Mouse (Mus musculus) adrenal gland, postnatal 25 days (tissue): Measurements from ENCODE around the gene Akr1d1. TPM values are rescaled to one million over a fixed set of nuclear protein-coding genes. Genes with fewer than 3 reads are reported as not detected.

Source experiments
- DNase-seq: peaks from one replicate; pipeline ENCODE4 v3.0.0; 2021; ENCODE audit warnings: mixed read lengths
- total RNA-seq: library from RNA; stranded (reverse); gene quantifications from 2 replicates; pipeline ENCODE4 v1.2.3, GENCODE M21; 2021

Gene Akr1d1
- total RNA-seq, 1 experiment from 2014 or later = 908 TPM

DNA sequence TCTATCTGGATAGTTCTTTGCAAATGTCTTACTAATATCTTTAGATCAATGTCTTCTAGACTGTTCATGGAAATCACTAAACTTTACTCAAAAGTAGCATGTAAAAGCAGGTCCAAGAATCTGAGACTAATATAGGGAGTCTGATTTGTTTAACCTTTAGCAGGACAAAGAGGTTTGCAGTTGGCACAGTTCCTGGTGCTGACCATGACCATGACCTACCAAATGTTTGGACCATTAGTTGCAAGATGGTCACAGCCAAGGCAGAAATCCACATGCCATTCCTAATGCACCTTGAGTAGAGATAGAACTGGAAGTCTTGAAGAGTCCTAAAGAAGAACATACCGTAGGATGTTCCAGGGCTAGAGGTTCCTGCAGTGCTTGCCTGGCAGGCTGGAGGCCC is 37.4 kb downstream of the Akr1d1 start:
- peak; percentile 14 for DNase-seq

DNA sequence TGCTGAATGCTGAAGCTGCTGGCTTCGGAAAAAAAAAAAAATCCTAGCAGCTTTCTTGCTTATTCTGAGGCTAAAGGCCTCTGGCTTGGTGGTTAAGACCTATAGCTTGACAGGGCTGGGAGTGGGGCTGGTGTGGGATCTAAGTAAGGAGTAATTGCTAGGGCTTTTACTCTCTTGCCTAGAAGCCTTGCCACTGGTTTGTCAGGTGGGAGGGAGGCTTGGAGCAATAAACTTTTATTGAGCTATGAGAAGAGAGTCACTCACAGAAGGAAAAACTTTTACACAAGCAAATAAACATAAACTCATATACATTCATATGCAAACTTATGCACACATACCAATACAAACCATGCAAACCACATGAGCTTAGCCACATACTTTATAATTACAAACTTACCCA is 42.0 kb downstream of the Akr1d1 start:
- DNase-seq = no peak

DNA sequence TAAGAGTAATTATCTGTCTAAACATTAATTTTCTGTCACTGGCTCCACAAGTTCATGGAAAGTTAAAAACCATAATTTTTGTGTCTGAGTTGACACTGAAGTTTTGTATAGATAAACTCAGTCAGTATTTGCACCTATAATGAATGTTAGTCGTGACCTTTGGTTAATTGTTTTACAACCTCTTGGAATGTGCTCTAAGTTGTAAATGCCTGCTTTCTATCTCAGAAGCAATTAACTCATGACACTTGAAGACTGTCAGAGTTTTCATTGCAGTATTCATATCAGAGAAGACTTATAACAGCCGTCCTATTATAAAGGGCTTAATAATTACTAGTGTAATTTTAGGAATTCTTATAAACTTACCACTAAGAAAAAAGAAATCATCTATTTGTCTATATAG is 43.0 kb downstream of the Akr1d1 start:
- no peak for DNase-seq

DNA sequence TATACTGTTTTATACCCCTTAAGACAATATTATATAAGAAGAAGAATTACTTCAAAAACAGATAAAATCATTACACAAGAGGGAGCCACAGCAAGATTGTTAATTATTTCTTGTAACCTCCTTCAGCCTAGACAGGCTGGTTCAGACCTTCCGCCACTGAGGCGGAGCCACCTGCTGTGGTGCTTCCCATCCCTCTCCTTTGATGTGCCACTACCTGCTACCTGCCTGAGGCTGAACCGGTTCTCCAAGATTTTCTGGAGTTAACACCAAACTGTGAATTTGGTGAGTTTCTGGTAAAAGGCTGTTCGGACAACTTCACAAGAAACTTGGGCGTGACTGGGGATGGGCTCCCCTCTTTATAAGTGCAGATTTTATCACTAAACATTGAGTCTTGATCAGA is 50.5 kb downstream of the Akr1d1 start:
- no peak for DNase-seq

DNA sequence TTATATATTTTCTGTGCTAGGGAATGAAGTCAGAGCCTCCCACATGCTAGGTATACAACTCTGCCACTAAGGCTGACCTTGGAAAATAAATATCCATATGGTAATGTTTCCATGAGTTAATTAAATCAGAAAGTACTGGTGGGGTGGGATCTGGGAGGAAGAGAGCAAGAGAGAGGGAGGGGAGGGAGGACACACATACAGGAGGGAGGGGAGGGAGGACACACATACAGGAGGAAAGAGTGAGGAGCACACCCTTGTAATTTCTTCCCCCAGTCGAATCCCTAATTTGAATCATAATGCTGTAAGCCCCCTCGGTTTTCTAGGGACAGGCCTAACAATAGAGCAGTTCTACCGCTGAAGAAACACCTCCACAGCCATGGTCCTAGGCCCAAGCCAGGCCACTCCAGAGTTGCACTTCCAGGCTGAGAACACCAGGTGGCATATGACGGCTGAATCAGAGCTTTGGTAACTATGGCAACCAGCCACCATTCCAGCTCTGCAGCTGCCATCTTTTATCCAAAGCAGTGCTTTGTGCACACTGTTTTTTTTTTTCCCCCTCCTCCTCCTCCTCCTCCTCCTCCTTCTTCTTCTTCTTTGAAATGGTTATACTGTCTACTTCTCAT is 59.5 kb downstream of the Akr1d1 start:
- peak; percentile 65 for DNase-seq

DNA sequence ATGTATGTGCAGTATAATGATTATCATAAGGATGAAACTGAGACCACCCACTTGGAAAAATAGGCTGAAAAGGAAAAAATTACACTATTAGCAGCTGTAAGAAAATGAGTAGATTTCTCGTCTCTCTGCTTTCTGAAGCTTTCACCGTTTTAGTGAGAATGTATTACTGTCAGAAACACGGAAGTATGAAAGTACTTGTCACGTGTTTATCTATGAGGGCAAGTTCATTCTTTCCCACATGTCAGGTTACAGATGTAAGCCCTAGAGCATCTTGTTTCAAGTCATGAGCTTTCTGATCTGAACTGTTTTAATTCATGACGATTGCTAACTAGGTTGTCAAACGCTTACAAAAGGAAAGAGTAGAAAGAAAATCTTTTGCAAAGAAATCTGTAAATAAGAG is 60.8 kb downstream of the Akr1d1 start:
- no peak for DNase-seq

DNA sequence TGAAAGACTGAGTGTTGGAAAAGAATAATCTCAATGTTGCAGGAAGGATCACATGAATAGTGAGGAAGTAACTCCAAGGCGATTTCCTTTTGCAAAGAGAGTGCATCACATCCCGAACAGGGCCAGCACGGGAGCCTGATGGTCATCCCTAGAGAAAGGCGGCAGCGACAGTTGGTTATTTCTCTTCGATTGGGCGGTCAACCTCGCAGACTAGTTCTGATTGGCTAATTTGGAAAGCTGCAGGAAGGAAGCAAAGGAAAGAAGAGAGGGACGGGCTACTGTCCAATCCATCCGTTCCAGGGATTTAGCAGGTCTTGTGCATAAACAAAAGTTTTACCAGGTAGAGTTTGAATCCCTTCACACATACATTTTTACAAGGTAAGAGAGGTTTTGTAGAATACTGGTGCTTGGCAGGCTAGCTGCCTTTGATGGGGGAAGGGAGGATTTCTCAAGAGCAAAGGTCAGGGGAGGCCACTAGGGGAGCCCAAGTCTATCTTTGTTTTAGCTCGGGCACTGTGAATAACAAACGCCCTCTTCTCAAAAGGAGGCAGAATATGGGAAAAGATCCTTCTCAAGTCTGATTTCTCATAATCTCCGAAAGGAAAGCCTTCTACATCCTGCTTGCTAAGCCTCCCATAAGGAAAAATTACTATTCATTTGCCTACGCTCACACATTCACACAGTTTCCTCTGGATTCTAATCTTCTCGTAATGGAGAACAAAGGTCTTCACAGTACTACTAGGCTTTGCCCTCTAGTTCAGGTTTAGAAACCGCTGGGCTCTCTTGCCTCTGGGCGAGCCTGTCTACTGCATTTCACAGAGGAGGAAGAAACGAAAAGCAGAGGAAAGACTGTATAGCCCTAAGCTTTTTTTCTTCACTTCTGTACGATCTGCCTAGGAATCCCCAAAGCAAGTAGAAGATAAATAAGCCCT is 62.4 kb downstream of the Akr1d1 start:
- DNase-seq = peak; percentile 15

DNA sequence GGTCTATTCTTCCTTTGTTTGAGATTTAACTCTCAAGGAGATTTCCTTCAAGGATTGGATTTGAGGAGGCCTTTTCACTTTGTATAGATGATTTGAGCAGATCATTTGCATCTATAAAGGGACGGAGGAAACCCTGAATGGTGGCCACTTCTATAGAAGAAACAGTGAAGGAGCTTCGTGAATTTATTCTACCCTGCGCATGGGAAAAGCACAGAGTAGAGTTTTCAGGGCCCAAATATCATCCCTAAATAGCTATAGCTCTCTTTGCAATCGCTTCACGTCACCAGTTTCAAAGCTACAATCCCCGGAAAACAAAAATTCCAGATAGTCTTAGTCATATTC is 63.0 kb downstream of the Akr1d1 start:
- DNase-seq = no peak

DNA sequence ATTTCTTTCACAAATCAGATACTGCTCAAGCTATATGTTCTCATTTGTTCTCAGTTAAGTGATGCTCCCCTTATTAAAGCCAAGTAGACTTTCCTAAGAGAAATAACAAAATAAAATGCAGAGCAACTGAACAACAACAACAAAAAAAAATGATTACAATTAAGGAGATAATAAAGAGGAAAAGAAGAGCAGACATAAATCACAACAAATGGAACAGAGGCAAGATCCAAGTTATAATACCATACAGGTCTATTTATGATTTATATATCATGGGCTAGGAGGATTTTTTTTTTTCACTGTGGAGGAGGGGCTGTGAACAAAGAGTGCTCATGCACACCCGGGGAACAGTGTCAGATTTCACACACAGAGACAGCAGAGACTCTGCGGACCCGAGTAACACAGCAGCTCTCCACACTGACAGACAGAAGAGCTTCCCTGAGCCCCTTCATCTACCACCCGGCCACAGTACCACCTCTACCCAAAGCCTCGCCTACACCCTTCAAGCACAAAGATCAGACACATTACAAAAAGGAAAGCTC is 63.6 kb downstream of the Akr1d1 start:
- no peak for DNase-seq

DNA sequence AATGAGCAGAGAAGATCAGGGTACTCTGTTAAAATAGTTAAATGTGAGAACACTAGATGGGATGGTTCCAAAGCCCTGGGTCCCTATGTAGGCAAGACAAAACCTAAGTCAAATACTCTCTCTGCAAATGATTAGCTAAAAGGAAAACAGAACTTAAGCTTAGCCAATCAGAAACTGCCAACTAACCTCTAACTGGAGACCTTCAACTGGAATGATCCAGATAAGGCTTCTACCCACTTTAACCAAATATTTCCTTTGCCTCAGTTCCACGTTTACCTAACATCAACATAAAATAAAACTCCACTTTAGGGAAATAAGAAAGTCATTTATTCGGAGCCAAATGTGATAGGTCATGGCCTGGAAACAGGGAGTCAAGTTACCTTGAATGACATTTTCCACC is 67.1 kb downstream of the Akr1d1 start:
- DNase-seq = no peak

DNA sequence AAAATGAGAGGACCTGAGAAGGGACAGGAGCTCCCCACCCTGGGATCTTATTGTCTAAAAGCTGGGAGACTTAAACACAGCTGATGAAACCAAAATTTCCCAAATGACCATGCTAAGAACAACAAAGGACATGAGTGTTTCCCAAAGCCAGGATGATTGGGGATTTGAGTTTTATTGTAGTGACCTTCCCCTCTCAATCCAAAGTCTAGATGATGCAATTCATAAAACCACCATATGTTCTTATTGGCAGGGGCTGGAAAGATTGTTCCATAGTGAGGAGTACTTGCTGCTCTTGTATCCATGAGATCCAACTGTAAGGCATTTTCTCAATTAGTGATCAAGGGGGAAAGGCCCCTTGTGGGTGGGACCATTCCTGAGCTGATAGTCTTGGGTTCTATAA is 68.1 kb downstream of the Akr1d1 start:
- DNase-seq = no peak

DNA sequence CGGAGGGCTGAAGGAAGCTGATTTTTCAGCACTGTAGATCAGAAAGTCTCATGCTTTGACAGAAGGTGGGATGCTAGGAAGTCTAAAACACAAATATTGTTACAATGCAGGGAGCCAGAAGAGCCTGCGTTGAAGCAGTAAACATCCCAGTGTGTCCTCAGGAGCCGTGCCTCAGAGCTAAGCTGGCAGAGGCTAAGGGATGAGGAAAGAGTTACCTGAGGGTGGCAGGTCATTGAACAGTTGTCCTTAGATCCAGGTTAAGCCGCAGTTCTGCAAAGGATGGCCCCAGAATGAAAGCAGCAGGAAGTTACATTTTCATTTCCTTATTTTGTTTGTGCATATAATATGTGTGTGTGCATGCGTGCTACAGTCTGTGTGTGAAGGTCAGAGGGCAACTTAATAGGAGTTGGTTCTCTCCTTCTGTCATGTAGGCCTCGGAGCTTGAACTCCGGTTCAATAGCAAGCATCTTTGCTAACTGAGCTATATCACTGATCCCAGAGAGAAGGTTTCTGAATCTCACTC is 71.1 kb downstream of the Akr1d1 start:
- DNase-seq = no peak

DNA sequence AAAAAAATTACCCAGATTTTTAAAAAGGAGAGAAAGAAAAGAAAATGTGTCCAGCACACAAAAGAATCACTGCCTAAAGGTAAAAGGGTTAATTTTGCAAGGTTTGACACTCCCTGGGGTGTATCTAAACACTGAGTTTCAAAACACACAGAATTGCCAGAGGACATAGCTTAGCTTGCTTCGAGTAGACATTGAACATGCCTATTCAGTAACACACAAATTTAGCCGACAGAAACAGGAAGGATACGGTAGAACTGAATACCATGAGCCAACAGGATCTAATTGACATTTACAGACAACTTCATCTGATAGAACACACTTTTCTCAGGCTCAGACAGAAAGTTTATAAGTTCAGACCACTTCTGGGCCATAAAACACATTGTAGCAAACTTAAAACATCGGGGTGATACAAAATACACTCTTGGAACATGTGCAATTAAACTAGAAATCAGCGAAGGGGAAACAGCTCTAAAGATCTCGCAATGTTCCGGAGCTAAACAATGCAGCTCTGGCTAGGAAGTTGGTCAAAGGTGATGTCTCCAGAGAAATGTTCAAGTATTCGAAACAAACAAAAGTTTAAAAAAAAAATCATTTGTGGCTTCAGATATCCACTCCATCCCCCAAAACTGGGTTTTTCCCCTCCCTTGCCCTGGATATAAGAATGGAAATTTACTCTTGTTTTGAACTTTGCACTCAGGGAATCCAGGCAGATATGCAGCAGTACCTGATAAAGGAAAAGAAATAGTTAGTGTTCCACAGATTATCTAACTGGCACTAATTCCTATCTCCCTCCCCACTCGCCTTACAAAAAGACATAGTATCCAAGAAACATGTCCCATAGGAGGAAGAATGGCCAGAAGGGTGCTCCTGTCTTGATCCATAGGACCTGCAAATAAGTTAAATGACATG is 73.1 kb downstream of the Akr1d1 start:
- no peak for DNase-seq

DNA sequence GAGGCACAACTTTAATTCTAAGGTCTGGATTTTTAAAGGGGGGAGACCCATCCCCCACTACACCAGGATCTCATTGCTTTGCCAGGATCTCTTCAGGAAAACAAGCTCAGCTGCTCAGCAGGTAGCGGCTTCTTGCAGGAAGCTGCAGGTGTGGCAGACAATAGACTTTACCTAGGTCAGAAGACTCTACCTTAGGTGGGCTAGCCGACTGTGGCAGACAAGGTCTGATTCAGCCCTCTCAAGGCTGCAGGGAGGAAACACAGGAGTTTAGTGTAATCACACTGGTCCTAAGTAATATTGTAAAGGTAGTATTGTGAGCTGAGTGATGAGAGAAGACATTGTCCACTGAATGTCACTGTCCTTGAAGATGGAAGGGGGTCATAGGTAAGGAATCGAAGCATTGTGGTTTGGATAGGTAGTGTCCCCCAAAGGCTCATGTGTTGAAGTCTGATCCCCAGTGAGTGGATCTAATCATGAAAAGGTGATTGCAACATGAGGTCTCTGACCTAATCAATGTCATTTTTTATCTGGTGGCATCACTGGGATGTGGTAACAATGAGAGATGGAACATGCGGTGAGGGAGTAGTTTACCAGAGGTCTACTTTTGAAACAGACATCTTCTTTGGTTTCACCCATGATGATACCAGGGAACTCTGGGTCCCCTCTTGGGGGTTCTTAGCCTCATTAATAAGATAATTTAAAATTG is 74.4 kb downstream of the Akr1d1 start:
- DNase-seq = no peak

DNA sequence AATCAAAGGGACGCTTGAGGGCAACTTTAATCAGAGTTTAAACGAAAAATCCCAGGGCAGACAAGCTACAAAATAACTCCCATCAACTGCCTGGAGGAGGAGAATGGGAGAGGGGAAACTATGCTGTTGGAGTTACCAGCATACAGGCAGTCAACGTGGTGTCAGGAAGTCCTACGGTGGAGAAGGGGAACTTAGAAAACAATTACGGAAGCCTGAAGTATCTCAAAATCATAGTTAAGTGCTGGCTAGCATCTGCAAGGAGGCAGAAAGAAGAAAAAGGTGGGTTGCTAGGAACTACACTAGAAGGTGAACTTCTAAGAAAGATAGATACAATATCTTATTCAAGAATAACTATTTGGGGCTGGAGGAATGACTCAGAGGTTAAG is 74.9 kb downstream of the Akr1d1 start:
- no peak for DNase-seq

DNA sequence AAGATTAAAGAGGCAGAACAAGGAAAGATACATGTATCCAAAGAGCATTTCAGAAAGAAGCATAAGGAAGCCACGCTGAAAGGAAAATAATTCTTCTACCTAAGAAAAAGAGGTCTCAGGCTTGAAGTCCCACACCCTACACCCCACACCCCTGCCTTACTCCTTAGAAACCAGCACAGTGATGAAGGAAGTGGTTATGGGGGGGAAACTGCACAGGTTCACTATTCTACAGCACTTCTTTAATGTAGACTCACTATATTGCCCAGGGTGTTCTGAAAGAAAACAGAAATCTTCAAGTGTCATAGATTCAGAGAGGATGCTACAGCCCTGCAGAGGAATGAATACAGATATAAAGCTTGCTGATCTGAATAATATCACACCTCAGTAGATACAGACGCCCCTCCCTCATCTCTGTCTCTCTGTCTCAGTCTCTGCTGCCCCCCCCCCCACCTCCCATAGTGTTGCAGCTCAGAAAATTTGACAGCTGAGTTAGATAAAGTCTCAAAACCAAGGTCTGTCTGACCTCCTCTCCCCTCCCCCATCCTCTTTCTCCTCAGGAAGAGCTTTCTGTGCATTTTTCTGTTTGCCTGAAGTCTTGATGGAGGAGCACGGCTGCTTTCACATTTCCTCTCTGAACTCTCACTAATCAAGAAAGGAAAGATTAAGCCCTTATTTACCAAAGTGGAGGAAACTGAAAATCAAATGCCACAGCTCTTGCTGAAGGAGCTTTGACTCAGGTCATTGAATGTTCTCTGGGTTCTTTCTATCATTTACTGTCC is 77.7 kb downstream of the Akr1d1 start:
- no peak for DNase-seq

DNA sequence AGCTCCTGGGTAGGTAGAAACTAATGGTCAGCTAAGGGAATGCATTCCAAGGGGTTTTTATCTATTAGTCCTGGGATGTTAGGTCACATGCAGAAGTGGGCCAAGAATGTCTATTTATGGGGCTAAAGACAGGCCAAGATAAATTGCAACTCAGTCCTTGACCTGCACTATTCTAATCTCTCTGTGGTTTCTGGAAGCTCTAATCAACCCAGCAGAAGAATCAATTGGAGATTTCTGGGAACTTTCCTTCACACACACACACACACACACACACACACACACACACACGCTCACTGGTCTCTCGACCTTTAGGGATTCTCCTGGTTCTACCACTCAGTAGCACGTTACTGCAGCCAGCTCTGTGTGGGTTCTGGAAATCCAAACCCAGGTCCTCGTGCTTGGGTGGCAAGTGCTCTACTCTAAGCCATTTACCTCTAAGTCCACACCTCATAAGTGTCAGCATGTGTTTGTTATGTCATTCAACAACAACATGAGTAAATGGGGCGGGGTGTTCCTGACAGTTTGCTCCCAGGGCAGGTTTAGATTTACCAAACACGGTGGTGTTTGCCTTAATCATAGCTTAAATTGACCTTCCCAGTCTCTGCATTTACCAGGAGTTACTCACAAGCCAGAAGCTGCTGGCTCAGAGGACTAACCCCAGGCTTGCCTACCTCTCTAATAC is 82.8 kb downstream of the Akr1d1 start:
- DNase-seq = no peak

DNA sequence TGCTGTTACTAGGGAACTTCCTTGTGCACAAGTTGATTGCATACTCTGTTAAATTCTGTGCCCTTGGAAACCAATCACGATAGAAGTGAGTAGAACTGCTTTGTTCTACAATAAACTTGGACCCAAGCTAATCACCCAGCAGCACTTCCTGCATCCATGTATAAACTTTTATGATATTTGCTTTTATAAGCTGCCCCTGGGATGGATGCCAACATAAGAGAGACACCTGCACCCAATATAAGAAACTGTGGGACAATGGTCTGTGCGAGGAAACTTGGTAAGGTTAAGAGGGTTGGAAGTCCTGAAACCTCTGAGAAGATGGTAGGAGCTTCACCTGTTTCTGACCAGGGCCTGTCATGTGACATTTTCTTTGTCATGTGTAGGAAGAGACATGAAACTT is 85.5 kb downstream of the Akr1d1 start:
- DNase-seq = no peak

DNA sequence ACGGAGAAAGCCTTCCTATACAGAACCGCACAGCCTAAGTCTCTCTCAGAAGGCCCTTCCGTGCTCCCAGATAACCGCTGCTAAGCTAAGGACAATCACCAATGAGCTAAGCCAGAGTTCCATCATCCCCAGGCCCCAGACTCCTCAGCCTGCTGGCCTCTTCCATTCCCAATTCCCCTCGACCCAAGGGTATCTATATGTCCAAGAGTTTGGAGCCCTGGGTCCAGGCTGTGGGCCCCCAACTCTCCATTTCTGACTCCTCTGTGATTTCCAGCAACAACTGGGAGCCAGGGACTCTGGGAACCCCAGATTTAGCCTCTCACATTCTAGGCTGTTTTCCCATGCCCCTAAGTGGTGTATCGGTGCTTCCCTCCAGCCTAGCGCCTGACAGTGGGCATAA is 86.2 kb downstream of the Akr1d1 start:
- no peak for DNase-seq

DNA sequence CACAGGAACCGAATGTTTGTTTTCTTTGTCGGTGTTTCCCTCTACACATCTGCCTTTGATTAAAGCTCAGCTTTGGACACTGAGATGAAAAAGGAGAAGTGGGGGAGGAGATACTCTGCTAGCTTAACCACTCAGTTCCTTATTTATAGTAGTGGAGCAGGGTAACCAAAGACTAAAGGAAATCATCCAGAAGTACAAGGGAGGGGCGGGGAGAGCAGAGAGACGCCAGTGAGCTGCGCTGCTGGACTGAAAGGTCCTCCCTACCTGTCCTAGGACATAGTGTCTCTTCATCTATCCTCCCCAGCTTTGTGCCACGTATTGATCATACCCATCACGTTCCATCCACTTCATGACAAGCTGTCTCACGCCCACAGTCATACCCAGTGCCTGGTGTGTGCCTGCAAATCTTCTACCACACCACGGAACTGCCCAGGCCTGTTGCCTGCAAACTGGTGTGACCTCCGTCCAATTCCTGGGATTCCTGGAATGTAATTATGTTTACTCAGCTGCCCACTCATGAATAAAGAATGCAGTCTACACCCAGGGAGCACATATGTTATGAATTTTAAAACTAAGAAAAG is 87.5 kb downstream of the Akr1d1 start:
- DNase-seq = no peak
